Mouse (Mus musculus) spleen, postnatal 36 days (tissue): ENCODE measurements at regions not wholly inside any gene's neighbourhood (a gene's known extent, or its start where the extent isn't known, plus 50 kb on each side); places are given as distances from the start of the nearest gene placed in this dataset.
"Not testable (repeated sequence)": the region's sequence is repeated elsewhere in the genome, so short reads cannot be mapped to it uniquely, and the experiment has no call there.

ENCODE experiments used
- DNase-seq, 2 experiments: peaks; one replicate each; pipeline ENCODE4 v3.0.0; 2022; ENCODE audit warnings: low spot score in 2 of 2, mixed read lengths in 1 of 2

- DNase-seq, result no peak
Observed at GRCm38 (mm10) chr2:75781781-75782211, 50.2 kb upstream of the Agps start.

GRCm38 (mm10) chr2:75781078-75781477 is 50.9 kb upstream of the Agps start:
- peak; percentile 14 to 40 for DNase-seq

- DNase-seq, result not testable (repeated sequence)
Observed at GRCm38 (mm10) chr2:75778628-75779027, 53.3 kb upstream of the Agps start.

GRCm38 (mm10) chr2:75777040-75777451 is 54.9 kb upstream of the Agps start:
- DNase-seq, result peak; percentile 41 to 42

GRCm38 (mm10) chr2:75776533-75776932 is 55.4 kb upstream of the Agps start:
- no peak for DNase-seq

GRCm38 (mm10) chr2:75775217-75775616 is 56.8 kb upstream of the Agps start:
- peak; percentile 7 to 28 for DNase-seq

- no peak for DNase-seq
Observed at GRCm38 (mm10) chr2:75773431-75773830, 58.5 kb upstream of the Agps start.

GRCm38 (mm10) chr2:75772251-75772956 is 59.6 kb upstream of the Agps start:
- no peak for DNase-seq

- DNase-seq, result no peak
Observed at GRCm38 (mm10) chr2:75770633-75771032, 61.3 kb upstream of the Agps start.

- no peak for DNase-seq
Observed at GRCm38 (mm10) chr2:75768559-75769304, 63.2 kb upstream of the Agps start.

GRCm38 (mm10) chr2:75767871-75768558 is 63.6 kb upstream of the Nfe2l2 start:
- peak; percentile 23 to 33 for DNase-seq

GRCm38 (mm10) chr2:75765403-75765802 is 61.0 kb upstream of the Nfe2l2 start:
- DNase-seq, result no peak

GRCm38 (mm10) chr2:75763252-75763651 is 58.8 kb upstream of the Nfe2l2 start:
- DNase-seq, result peak; percentile 31 to 32

GRCm38 (mm10) chr2:75762030-75762429 is 57.6 kb upstream of the Nfe2l2 start:
- no peak for DNase-seq

GRCm38 (mm10) chr2:75761626-75762025 is 57.2 kb upstream of the Nfe2l2 start:
- DNase-seq, result no peak

GRCm38 (mm10) chr2:75759196-75759885 is 54.9 kb upstream of the Nfe2l2 start:
- DNase-seq, result no peak

- no peak for DNase-seq
Observed at GRCm38 (mm10) chr2:75758277-75758676, 53.8 kb upstream of the Nfe2l2 start.

GRCm38 (mm10) chr2:75756704-75757638 is 52.5 kb upstream of the Nfe2l2 start:
- DNase-seq, result no peak

- DNase-seq, result no peak
Observed at GRCm38 (mm10) chr2:75754606-75755005, 50.2 kb upstream of the Nfe2l2 start.
